Mouse (Mus musculus) left cerebral cortex, postnatal 36 days (tissue): Measurements from ENCODE around the gene Apold1. TPM values are rescaled to one million over a fixed set of nuclear protein-coding genes. Genes with fewer than 3 reads are reported as not detected.

Experiments used
- DNase-seq, 2 experiments: peaks; one replicate each; pipeline ENCODE4 v3.0.0; 2021 to 2022; ENCODE audit warnings: low spot score in 2 of 2, mixed read lengths in 1 of 2
- intact Hi-C: fragments of 180-260 bp; cut with DNase I; formaldehyde crosslinking; loops from one replicate; pipeline ENCODE4 v1.15.1; 2025
- total RNA-seq, 2 experiments: library from RNA; stranded (reverse); gene quantifications; 2 replicates each; pipeline ENCODE4 v1.2.3; 2021

The Apold1 gene
- 1 to 10 TPM; 3.2 to 8.0 TPM for total RNA-seq

GRCm38 (mm10) chr6:134981231-134982062, at the start of gene Apold1:
Apold1 (plus strand) TSS chr6:134981718.
- intact Hi-C loops, result no loop called here
- DNase-seq, result no peak

- intact Hi-C loops, result no loop called here
Measured at GRCm38 (mm10) chr6:134932486-134933206, 48.9 kb upstream of the Apold1 start.

GRCm38 (mm10) chr6:134933207-134933558, 48.3 kb upstream of the Apold1 start:
- intact Hi-C loops, result no loop called here
- DNase-seq, result no peak

More at GRCm38 (mm10) chr6:134932486-134933206, 48.9 kb upstream of the Apold1 start:
- DNase-seq, result no peak

- intact Hi-C loops, result no loop called here
- no peak for DNase-seq
Measured at GRCm38 (mm10) chr6:134934305-134934704, 47.2 kb upstream of the Apold1 start.

GRCm38 (mm10) chr6:134939781-134940180, 41.7 kb upstream of the Apold1 start:
- no peak for DNase-seq
- intact Hi-C loops, result no loop called here

- intact Hi-C loops, result no loop called here
Measured at GRCm38 (mm10) chr6:134943759-134944407, 37.6 kb upstream of the Apold1 start.

GRCm38 (mm10) chr6:134946054-134946453, 35.5 kb upstream of the Apold1 start:
- intact Hi-C loops, result loop anchor here (2.0 to 5.0 kb wide), 2 partner anchors 74 to 293 kb away; no protein-coding TSS in a partner anchor
- no peak for DNase-seq

More at GRCm38 (mm10) chr6:134943759-134944407, 37.6 kb upstream of the Apold1 start:
- no peak for DNase-seq

- intact Hi-C loops, result loop anchor here (2.0 to 5.0 kb wide), 2 partner anchors 75 to 294 kb away; no protein-coding TSS in a partner anchor
- DNase-seq, result no peak
Measured at GRCm38 (mm10) chr6:134946858-134947257, 34.7 kb upstream of the Apold1 start.

GRCm38 (mm10) chr6:134947311-134948087, 34.0 kb upstream of the Apold1 start:
- intact Hi-C loops, result loop anchor here (2.0 to 5.0 kb wide), 2 partner anchors 75 to 295 kb away; no protein-coding TSS in a partner anchor
- DNase-seq, result peak; percentile 34 to 57

GRCm38 (mm10) chr6:134948522-134949061, 32.9 kb upstream of the Apold1 start:
- intact Hi-C loops, result loop anchor here (5.0 kb wide), 1 partner anchor 76 kb away; no protein-coding TSS in a partner anchor
- no peak for DNase-seq

- intact Hi-C loops, result loop anchor here (5.0 kb wide), 1 partner anchor 77 kb away; no protein-coding TSS in a partner anchor
- no peak for DNase-seq
Measured at GRCm38 (mm10) chr6:134949241-134949640, 32.3 kb upstream of the Apold1 start.

GRCm38 (mm10) chr6:134951364-134951763, 30.2 kb upstream of the Apold1 start:
- intact Hi-C loops, result no loop called here
- DNase-seq, result no peak

GRCm38 (mm10) chr6:134953976-134954375, 27.5 kb upstream of the Apold1 start:
- intact Hi-C loops, result no loop called here
- peak in 1 of 2 experiments; percentile 10 for DNase-seq

GRCm38 (mm10) chr6:134956388-134956787, 25.1 kb upstream of the Apold1 start:
- intact Hi-C loops, result no loop called here
- DNase-seq, result no peak

- intact Hi-C loops, result no loop called here
- no peak for DNase-seq
Measured at GRCm38 (mm10) chr6:134961286-134961685, 20.2 kb upstream of the Apold1 start.

GRCm38 (mm10) chr6:134961858-134962517, 19.5 kb upstream of the Apold1 start:
- intact Hi-C loops, result no loop called here

GRCm38 (mm10) chr6:134962518-134962893, 19.0 kb upstream of the Apold1 start:
- no peak for DNase-seq
- intact Hi-C loops, result no loop called here

More at GRCm38 (mm10) chr6:134961858-134962517, 19.5 kb upstream of the Apold1 start:
- no peak for DNase-seq

GRCm38 (mm10) chr6:134963910-134964309, 17.6 kb upstream of the Apold1 start:
- no peak for DNase-seq
- intact Hi-C loops, result no loop called here
